Mouse (Mus musculus): ENCODE measurements at regions not wholly inside any gene's neighbourhood (a gene's known extent, or its start where the extent isn't known, plus 50 kb on each side); places are given as distances from the start of the nearest gene placed in this dataset.

DNA sequence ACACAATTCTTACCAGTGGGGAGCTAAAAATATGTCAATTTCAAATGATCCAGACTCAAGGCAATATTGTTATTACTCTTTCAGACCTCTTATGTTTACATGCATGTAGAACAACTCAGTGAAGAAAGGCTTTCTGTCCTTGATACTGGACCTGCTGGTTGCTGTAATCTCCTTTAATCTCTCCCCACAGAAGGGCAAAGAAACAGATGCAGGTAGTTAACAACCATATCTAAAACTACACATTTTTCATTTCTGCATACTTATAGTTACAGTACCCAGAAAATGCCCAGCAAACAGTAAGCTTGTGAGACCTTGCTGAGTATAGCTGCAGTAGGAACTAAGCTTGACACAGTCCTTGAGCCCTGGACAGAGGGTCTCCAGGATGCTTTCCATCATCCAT is 585.1 kb upstream of the Stxbp6 start:
- ATAC-seq (ENCODE audit: low FRiP score): no peak
- Histone ChIP-seq H3K4me2 (no peak overlapping the region), H3K9me3 (no peaks in the 10 kb centered on the region), H3K36me3 (no peaks in the 10 kb centered on the region), H3K9ac (no peak overlapping the region), H3K4me1 (replicated peaks) (no peaks in the 10 kb centered on the region), H3K27ac (no peak overlapping the region), H3K27me3 (no peaks in the 10 kb centered on the region), H3K4me3 (no peak overlapping the region)

GRCm38 (mm10) chr12:45656574-45656973 is 582.1 kb upstream of the Stxbp6 start:
- no peak overlapping the region for H3K4me3 ChIP-seq
- H3K4me1 ChIP-seq (replicated peaks): no peaks in the 10 kb centered on the region
- no peak overlapping the region for H3K9ac ChIP-seq
- 88% methylated on average over 2 of the region's 2 CpGs for WGBS
- H3K9me3 ChIP-seq: no peaks in the 10 kb centered on the region
- H3K36me3 ChIP-seq: no peaks in the 10 kb centered on the region
- H3K27ac ChIP-seq: no peak overlapping the region
- H3K4me2 ChIP-seq: no peak overlapping the region
- H3K27me3 ChIP-seq: no peaks in the 10 kb centered on the region
- no peak for ATAC-seq (ENCODE audit: low FRiP score)

DNA sequence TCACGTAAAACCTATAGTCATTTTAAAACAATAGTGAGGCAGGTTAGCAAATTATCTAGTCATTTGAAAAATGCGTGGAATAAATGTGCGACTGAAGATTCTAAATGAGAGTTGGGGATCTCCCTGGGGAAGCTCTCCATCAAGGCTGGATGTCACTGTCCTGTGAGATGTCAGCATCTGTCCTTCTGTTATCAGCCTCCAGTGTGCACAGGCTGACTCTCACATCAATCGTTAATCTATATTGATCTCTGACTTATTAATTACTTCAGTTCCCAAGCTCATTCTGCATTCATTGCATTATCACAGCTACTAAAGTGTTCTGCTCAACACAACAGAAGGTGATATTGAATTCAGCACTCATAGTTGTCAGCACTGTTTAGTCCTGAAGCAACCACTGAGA is 574.1 kb upstream of the Stxbp6 start:
- no peak overlapping the region for H3K4me3 ChIP-seq
- no peaks in the 10 kb centered on the region for H3K27me3 ChIP-seq
- no peaks in the 10 kb centered on the region for H3K36me3 ChIP-seq
- no peak for ATAC-seq (ENCODE audit: low FRiP score)
- 66% methylated on average over 4 of the region's 4 CpGs for WGBS
- no peaks in the 10 kb centered on the region for H3K9me3 ChIP-seq
- H3K4me2 ChIP-seq: no peak overlapping the region
- H3K9ac ChIP-seq: no peak overlapping the region
- no peaks in the 10 kb centered on the region for H3K4me1 ChIP-seq (replicated peaks)
- H3K27ac ChIP-seq: no peak overlapping the region

DNA sequence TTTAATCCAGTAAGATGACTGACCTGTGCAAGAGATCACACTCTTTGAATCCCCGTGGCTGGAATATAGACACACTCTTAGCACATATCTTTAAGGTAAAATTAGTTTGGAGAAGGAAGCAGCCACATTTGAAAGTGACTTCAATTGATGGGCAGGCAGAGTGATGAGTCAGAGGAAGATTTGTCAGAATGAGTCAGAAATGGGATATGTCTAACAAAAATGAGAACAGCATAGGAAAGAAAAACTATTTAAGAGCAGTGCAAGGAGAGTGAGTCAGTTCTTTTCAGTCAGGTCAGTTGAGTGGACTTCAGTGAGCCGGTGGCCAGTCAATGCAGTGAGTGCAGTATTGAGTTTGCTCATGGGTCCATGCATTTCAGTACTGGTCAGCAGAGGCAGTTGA is 569.7 kb upstream of the Stxbp6 start:
- no peak overlapping the region for H3K4me3 ChIP-seq
- no peak overlapping the region for H3K9ac ChIP-seq
- H3K4me1 ChIP-seq (replicated peaks): no peaks in the 10 kb centered on the region
- WGBS: 85% methylated on average over 2 of the region's 2 CpGs
- no peak overlapping the region for H3K4me2 ChIP-seq
- no peaks in the 10 kb centered on the region for H3K27me3 ChIP-seq
- no peak overlapping the region for H3K27ac ChIP-seq
- no peaks in the 10 kb centered on the region for H3K9me3 ChIP-seq
- H3K36me3 ChIP-seq: no peaks in the 10 kb centered on the region
- no peak for ATAC-seq (ENCODE audit: low FRiP score)

DNA sequence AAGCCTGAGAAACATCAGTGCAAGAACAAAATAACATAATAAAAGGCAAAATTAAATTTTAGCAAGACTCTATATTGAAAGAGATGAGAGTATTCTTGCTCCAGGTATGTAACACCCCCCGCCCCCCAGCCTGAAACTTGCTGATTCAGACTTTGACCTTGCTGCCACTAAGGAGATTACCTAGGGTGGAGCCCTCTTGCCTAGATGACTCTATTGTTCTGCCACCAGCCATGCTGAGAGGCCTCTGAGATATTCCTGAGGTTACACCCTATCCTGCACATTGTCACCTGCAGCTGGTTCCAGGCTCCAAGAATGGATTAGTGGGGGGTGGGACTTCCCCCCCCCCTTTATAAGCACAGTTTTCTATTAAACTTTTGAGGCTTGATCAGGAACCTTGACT is 548.3 kb upstream of the Stxbp6 start:
- Histone ChIP-seq H3K9ac (no peak overlapping the region), H3K36me3 (no peaks in the 10 kb centered on the region), H3K4me2 (no peak overlapping the region), H3K9me3 (no peaks in the 10 kb centered on the region), H3K27ac (no peak overlapping the region), H3K4me3 (no peak overlapping the region), H3K27me3 (no peaks in the 10 kb centered on the region), H3K4me1 (replicated peaks) (no peaks in the 10 kb centered on the region)
- no peak for ATAC-seq (ENCODE audit: low FRiP score)
- WGBS: 83% methylated on average over 1 of the region's 1 CpGs

DNA sequence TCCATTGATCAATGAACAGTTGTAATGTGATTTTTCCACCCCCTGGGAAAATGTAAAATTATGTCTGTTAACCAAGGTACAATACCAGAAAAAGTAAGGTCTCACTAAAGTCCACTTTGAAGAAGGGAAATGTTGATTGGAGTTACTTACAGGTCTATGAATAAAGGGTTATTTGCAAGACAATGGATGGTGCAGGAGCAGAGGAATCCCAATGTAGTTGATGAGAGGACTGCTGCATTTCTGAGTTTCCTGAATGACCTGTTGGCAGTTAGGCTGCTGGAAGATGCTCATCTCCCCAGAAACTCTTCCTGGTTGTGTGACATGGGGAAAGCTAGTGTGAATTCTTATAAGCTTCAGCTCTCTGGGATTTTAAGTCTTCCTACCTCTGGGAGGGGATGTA is 545.5 kb upstream of the Stxbp6 start:
- no peak overlapping the region for H3K4me2 ChIP-seq
- no peaks in the 10 kb centered on the region for H3K9me3 ChIP-seq
- no peak overlapping the region for H3K27ac ChIP-seq
- no peak overlapping the region for H3K4me3 ChIP-seq
- no peak overlapping the region for H3K9ac ChIP-seq
- no peaks in the 10 kb centered on the region for H3K36me3 ChIP-seq
- H3K27me3 ChIP-seq: no peaks in the 10 kb centered on the region
- peaks cover 1% of the 10 kb centered on the region; the same call in 1 of the 2 replicates for H3K4me1 ChIP-seq (replicated peaks)
- ATAC-seq (ENCODE audit: low FRiP score): no peak

- H3K4me2 ChIP-seq: no peak overlapping the region
- no peak overlapping the region for H3K9ac ChIP-seq
- H3K4me1 ChIP-seq (replicated peaks): peaks cover 8% of the 10 kb centered on the region
- ATAC-seq (ENCODE audit: low FRiP score): no peak
- no peaks in the 10 kb centered on the region for H3K36me3 ChIP-seq
- no peaks in the 10 kb centered on the region for H3K9me3 ChIP-seq
- 4% methylated on average over 1 of the region's 1 CpGs for WGBS
- H3K4me3 ChIP-seq: no peak overlapping the region
- no peak overlapping the region for H3K27ac ChIP-seq
- no peaks in the 10 kb centered on the region for H3K27me3 ChIP-seq
Observed at GRCm38 (mm10) chr12:45614509-45615150, 540.1 kb upstream of the Stxbp6 start.

DNA sequence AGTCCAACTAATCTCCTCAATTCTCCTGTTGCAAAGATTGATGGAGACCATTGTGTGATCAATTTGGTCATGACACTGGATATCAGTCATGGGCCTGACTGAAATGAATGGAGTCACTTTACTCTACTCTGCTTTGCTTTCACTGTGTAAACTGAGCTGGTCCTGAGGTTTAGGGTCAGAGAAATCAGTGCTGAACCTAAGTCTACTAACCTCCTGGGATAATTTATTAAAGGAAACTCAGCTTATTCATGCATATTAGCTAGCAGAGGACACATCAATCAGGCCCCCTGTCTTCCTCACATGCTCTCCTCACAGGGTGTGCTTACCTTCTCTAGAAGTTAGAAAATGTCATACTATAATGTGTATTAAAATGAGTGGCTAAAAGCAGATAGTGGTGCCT is 539.6 kb upstream of the Stxbp6 start:
- H3K9ac ChIP-seq: no peak overlapping the region
- no peak for ATAC-seq (ENCODE audit: low FRiP score)
- peaks cover 8% of the 10 kb centered on the region for H3K4me1 ChIP-seq (replicated peaks)
- H3K9me3 ChIP-seq: no peaks in the 10 kb centered on the region
- H3K4me2 ChIP-seq: no peak overlapping the region
- H3K36me3 ChIP-seq: no peaks in the 10 kb centered on the region
- no peak overlapping the region for H3K27ac ChIP-seq
- H3K4me3 ChIP-seq: no peak overlapping the region
- H3K27me3 ChIP-seq: no peaks in the 10 kb centered on the region

DNA sequence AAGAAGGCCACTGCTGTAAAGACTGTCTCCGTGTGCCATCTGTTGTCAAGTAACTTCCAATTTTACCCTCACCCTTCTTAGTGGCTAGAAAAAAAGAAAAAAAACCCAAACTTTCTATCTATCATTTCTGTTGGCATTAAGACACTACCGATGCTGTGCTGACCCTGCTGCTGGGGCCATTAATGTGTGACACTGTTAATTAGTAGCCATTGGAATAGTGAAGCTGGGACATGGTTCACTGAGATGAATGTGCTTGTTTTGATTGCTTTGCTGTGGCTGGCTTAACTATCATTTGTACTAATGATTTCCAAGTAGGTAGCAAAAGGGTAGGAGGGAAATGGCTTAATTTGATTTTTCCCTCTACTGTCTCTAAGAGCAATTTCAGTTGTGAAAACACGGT is 524.9 kb upstream of the Stxbp6 start:
- ATAC-seq (ENCODE audit: low FRiP score): no peak
- no peak overlapping the region for H3K4me2 ChIP-seq
- H3K4me1 ChIP-seq (replicated peaks): peaks cover 9% of the 10 kb centered on the region
- H3K27me3 ChIP-seq: no peaks in the 10 kb centered on the region
- no peak overlapping the region for H3K27ac ChIP-seq
- H3K4me3 ChIP-seq: no peak overlapping the region
- no peak overlapping the region for H3K9ac ChIP-seq
- H3K36me3 ChIP-seq: no peaks in the 10 kb centered on the region
- H3K9me3 ChIP-seq: no peaks in the 10 kb centered on the region
- WGBS: 61% methylated on average over 3 of the region's 3 CpGs

- WGBS: 29% methylated on average over 4 of the region's 4 CpGs
- H3K4me2 ChIP-seq: no peak overlapping the region
- H3K4me3 ChIP-seq: no peak overlapping the region
- H3K4me1 ChIP-seq (replicated peaks): peaks cover 9% of the 10 kb centered on the region
- H3K27ac ChIP-seq: peak overlapping the region; percentile 56; the same call in 1 of the 2 replicates
- ATAC-seq (ENCODE audit: low FRiP score): peak; percentile 82
- no peaks in the 10 kb centered on the region for H3K9me3 ChIP-seq
- H3K27me3 ChIP-seq: no peaks in the 10 kb centered on the region
- H3K9ac ChIP-seq: no peak overlapping the region
- H3K36me3 ChIP-seq: no peaks in the 10 kb centered on the region
Observed at GRCm38 (mm10) chr12:45597904-45598570, 523.5 kb upstream of the Stxbp6 start.

DNA sequence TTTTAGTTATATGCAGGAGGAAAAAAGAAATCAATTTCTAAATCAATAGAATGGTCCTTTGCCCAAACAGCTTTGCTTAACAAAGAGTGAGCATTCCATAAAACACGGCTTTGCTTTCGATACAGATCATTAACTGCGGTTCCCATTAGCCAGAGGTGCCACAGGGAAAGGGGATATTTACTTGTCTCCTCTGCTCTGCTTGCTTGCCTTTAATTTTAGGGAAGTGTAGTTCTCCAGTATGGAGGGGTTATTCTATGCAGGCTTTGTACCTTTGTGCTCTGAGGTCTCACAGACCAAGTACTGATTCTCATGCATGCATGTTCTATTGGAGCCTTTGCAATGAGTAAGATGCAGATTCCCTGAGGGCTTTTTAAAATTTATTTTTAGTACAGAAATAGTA is 520.2 kb upstream of the Stxbp6 start:
- H3K27ac ChIP-seq: peak overlapping the region; percentile 40
- no peaks in the 10 kb centered on the region for H3K27me3 ChIP-seq
- H3K4me3 ChIP-seq: no peak overlapping the region
- ATAC-seq (ENCODE audit: low FRiP score): no peak
- no peaks in the 10 kb centered on the region for H3K36me3 ChIP-seq
- no peaks in the 10 kb centered on the region for H3K9me3 ChIP-seq
- no peak overlapping the region for H3K9ac ChIP-seq
- no peak overlapping the region for H3K4me2 ChIP-seq
- peaks cover 9% of the 10 kb centered on the region for H3K4me1 ChIP-seq (replicated peaks)
- 42% methylated on average over 3 of the region's 3 CpGs for WGBS

DNA sequence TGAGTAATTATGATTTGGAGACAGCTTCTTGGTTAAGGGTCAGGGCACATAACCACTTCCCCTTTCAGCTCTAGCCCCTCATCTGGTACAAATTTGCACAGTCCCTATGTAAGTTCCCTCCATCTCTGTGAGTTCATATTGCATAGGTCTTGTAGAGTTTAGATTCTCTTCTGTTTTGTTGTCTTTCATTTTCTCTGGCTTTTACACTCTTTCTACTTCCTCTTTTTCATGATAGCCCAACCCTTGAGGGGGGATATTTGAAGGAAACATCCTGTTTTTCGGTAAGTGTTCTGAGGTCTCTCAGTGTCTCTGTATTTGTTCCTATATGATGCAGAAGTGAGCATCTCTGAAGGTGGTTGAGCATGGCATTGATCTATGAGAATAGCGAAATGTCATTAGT is 515.7 kb upstream of the Stxbp6 start:
- Histone ChIP-seq H3K9ac (no peak overlapping the region), H3K27me3 (no peaks in the 10 kb centered on the region), H3K9me3 (no peaks in the 10 kb centered on the region), H3K36me3 (no peaks in the 10 kb centered on the region), H3K4me2 (no peak overlapping the region), H3K4me1 (replicated peaks) (no peaks in the 10 kb centered on the region), H3K27ac (no peak overlapping the region), H3K4me3 (no peak overlapping the region)
- 93% methylated on average over 2 of the region's 2 CpGs for WGBS
- ATAC-seq (ENCODE audit: low FRiP score): no peak

DNA sequence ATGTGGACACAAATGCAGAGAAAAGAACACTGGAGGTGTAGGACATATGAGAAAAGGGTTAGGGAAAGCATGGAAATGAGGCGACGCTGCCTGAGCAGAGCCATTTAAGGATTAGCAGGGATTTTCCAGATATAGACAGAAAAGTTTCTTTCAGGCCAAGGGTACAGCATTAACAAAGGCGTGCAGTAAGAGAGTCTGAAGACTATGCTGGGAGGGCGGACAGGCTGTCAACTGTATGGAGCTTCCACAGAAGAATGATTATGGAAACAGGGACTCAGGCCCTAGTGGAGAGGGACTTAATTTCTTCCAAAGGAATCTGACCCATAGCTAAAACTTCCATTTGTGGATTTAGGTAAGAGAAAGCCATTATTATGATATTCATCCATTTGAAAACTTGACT is 511.3 kb upstream of the Stxbp6 start:
- 88% methylated on average over 4 of the region's 4 CpGs for WGBS
- H3K36me3 ChIP-seq: no peaks in the 10 kb centered on the region
- no peak for ATAC-seq (ENCODE audit: low FRiP score)

More for the DNA sequence above, 511.3 kb upstream of the Stxbp6 start:
- no peaks in the 10 kb centered on the region for H3K27me3 ChIP-seq
- no peak overlapping the region for H3K27ac ChIP-seq
- H3K9ac ChIP-seq: no peak overlapping the region
- no peak overlapping the region for H3K4me3 ChIP-seq
- H3K4me1 ChIP-seq (replicated peaks): no peaks in the 10 kb centered on the region
- H3K9me3 ChIP-seq: peaks cover 3% of the 10 kb centered on the region; the same call in 1 of the 2 replicates
- H3K4me2 ChIP-seq: no peak overlapping the region
